Mouse (Mus musculus) testis, adult 10 weeks (tissue): Measurements from ENCODE around the gene Map2k7. TPM values are rescaled to one million over a fixed set of nuclear protein-coding genes. Genes with fewer than 3 reads are reported as not detected.

Experiments
- polyA plus RNA-seq: library from polyadenylated mRNA; stranded (reverse); fragments of 350-450 nt; fragmentation: Illumina TruSeq; extraction: RNeasy Lipid Tissue Mini Kit (QIAGEN cat#74804); gene quantifications from one replicate; pipeline ENCODE4 v1.2.3, GENCODE M21; 2014; ENCODE audit warnings: low read depth, low replicate concordance

Map2k7 gene
- polyA plus RNA-seq, result 25.7 TPM

DNA sequence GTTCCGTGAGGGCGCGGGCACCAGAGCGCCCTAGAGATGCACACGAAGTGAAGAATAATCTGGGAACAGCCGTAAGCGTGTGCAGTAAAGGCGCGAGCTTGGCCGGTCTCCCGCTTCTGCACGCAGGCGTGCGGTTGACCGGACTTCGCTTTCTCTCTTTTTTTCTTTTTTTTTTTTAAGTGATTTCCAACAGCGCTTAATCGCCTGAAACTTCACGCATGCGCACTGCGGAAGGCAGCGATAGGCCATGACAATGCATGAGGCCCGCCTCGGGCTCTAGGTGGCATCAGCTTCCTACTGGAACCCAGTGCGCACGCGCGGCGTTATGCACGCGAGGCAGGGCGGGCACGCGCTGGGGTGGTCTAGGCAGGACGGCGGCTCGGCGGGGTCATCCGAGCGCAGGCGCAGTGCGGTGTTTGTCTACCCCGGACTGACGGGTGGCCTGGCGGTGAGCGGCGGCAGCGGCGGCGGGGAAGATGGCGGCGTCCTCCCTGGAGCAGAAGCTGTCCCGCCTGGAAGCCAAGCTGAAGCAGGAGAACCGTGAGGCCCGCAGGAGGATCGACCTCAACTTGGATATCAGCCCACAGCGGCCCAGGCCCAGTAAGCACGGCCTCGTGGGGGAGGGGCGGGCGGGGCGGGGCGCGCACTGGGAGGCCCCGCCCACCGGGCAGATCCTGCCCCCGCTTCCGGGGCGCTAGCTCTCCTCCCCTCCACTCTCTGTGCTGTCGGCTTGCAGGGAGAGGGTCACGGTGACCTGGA lies at the start of gene Map2k7, which contains the start of gene Gm49320:
Gene Map2k7 (plus strand): TSS at position 307 of the 759 bp plus-strand sequence.
Gene Gm49320 (plus strand): TSS at position 432 of the 759 bp plus-strand sequence.

DNA sequence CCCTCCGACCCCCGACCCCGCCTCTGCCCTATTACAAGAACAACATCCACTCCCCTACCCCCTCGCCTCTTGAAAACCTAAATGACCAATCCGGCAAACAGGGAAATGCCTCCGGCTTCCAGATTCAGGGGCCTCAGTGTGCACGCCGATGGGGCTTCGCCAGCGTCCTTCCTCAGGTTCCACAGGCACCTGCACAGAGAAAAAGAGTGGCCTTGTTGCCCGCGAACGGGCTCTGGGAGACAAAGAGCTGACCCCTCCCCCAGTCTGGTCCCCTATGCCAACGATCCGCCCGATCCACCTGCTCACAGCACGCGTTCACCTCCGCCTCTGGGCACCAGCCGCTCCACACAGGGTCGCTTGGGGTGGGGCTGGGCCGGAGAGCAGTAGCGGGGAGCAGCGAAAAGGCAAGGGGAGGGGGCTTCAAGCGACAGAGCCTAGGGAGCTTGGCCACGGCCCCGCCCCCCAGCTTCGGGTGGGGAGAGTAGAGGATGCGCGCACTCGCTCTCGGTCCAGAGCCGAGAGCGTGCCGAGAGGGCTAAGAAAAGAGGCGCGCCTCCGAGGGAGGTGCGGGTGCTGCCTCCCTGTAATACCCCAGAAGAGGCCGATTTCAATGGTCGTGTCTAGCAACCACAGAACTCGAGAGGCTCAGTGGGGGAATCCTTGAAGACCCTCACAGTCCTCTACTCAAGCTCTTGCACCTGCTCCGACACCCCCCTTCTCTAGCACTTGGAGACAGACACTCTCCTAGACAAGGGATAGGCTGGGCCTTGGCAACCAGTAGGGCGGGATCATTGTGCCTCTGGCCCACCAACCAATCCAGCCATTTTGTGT lies 21.5 kb upstream of the Map2k7 start, which contains the start of gene Prr36:
Gene Prr36 (minus strand): TSS at position 669 of the 831 bp plus-strand sequence.

DNA sequence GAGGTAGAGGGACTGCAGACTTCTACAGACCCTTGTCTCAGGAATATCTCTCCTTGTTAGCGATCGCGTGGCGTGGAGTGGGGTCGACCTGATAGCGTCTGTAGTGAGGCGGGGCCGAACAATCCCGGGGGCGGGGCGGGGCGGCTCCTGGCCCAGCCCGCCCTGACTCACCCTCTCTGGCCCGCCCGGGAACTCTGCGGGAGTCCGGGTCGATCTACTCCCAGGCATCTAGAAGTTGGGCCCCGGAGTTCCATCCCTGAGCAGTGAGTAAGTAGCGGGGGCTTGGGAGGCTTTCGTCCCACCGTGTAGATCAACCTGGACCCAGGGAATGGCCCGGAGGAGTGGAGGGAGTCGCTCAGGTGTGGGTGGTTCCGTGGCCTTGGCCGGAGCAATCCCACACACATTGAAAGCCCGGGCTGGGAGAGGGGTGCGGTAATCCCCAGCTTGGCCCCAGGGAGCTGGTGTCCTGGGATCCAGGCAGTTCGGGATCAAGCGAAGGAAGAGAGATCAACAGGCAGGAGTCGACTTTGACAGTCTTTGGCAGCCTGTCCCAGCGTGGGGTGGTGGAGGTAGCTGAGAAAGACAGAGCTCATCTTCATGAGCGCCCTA lies 11.7 kb upstream of the Map2k7 start, which contains the start of gene Lrrc8e:
Gene Lrrc8e (plus strand): TSS at position 89 of the 609 bp plus-strand sequence.

DNA sequence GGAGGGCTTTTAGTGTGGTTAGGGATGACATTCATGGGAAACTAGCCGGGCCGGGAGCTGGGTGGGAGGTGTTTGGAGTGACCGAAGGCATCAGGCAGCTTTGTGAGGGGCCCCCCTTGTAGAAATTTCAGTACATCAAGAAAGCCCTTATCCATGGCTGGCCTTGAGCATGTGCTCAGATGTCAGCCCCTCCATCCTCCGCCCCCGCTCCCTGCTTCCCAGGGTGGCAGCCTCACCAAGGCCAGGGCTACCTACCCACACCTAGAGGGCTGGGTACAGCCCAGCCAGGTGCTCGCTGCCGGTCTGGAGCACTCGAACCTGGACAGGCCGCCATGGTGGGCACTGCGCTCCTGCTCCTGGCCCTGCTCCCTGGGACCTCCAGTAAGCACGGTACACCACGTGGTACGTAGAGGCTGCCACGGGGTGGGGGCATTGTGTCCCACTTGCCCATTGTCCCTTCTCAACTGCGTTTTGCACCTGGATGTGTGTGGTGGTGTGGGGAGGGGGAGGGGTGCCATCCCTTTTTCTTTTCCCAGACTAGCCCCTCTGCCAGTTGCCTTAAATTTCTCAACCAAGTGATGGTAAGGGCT lies 9.5 kb downstream of the Map2k7 start, which contains the start of gene Tgfbr3l:
Gene Tgfbr3l (plus strand): TSS at position 264 of the 590 bp plus-strand sequence.

DNA sequence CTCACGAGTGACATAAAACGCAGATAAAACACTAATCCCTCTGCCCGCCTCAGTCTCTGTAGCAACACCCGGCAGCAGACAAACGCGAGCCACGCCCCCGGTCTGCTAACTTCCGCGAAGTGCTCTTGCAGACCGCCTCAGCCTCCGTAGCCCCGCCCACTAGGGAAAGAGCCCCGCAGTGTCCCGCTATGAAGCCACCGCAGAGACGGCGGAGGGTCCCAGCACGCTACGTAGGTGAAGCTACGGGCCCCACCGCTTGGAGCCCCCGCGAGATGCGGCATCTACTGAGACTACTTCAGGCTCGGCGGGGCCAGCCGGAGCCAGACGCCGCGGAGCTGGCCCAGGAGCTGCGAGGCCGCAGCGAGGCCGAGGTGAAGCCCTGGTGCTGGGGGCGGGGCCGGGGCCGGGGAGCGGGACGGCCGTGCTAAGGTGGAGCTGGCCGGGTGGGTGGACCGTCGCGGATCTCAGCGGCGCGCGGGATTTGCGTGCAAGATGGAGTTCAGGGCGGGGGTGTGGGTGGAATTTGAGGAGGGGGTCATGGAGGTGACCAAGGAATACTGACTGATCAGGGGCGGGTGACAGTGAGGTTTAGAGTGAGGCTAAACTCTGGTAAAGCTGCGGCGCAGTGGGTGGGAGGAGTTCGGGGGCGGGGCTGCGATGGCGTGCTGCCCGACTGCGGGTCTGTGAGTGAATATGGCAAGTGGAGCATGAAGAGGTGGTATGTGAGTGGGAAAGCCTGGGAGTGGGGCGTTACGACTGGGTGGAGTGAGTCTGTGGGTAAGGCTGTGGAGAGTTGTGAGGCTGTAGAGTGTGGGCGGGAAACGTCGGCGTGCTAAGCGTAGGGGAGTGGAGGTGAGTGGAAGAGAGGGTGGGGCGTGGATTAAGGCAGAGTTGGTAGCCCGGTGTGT lies 14.6 kb downstream of the Map2k7 start, which contains the start of gene Snapc2:
Gene Snapc2 (plus strand): TSS at position 147 of the 908 bp plus-strand sequence.

DNA sequence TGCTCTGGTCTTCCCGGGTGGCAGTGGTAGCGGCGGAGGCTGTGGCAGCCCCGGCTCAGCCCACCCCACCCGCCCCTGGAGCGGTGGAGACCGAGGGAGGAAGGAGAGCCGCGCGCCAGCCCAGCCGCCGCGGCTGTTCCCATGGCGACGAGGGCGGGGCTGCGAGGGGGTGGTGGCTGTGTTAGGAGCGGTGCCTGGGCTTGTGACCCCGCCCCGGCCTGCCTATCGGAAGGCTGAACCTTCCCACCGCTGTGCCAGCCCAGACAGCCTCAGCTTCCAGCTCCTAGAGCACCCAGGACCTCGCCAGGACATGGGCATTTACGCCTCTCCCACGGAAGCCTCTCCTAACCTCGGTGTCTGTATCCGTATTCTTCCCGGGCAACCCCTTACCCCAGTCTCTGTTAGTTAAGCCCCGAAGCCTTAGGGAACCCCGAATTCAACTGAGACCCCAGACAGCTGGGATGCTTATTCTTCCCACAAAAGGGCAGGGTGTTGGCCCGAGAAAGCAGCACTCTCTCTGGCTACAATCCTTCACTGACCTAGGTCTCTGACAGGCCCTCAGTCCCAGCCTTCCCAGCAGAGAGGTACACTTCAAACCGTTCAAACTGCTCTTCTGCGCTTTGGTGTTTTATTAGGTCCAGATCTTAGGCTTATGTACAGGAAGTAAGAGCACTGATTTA lies 20.7 kb downstream of the Map2k7 start, which contains the start of gene Ctxn1:
Gene Ctxn1 (minus strand): TSS at position 150 of the 680 bp plus-strand sequence.

DNA sequence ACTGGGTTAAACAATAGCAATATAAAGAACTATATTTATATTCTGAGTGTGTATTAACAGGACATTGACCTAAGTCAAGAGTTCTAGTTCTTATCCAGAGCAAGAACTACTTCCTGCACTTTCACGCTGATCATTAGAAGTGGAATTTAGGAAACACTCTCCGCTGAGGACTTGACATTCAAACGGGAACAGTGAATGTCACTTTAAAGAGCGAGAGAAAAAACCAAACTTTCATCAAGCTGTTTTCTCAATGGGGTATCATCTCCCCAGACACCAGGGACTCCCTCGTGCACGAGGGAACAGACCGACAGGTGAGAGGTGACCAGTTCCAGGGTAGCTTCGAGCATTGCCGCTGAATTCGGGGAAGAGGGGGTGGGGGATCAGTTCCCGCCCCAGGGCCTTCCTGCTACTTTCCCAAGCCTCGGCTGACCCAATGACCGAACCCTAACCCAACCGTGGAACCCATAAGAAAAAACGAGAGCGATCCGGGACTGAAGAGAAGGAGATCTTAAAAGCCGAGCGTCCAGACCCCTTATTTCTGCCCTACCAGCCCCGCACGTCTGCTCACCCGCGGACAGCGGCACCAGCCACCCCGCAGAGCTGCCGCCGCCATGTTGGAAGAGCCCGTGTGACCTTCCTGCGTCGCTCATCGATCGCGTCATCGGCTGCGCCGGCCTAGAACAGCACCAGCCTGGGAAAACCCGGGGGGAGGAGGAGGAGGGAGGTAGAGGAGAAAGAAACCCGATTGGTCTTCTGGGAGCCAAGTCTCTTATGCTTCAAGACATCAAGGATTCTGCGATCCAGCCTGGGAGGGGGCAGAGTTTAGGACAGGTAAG lies 37.0 kb downstream of the Map2k7 start, which contains the start of gene Timm44:
Gene Timm44 (minus strand): TSS at position 639 of the 836 bp plus-strand sequence.

Other genes starting within 250 kb of the Map2k7 start
- 0.57 TPM for gene Cd209f, start 132.9 kb upstream of the Map2k7 start, polyA plus RNA-seq
- gene Cd209g, start 104.6 kb upstream of the Map2k7 start, polyA plus RNA-seq, result not detected
- 19.4 TPM for gene Evi5l, start 72.2 kb upstream of the Map2k7 start, polyA plus RNA-seq
- gene Prr36, start 21.3 kb upstream of the Map2k7 start, polyA plus RNA-seq, result 0.07 TPM
- gene Lrrc8e, start 11.9 kb upstream of the Map2k7 start, polyA plus RNA-seq, result 0.10 TPM
- gene Gm49320, start 125 bp downstream of the Map2k7 start, polyA plus RNA-seq, result 0.60 TPM
- 6.6 TPM for gene Tgfbr3l, start 9.5 kb downstream of the Map2k7 start, polyA plus RNA-seq
- 2.1 TPM for gene Snapc2, start 14.3 kb downstream of the Map2k7 start, polyA plus RNA-seq
- 5.3 TPM for gene Ctxn1, start 20.5 kb downstream of the Map2k7 start, polyA plus RNA-seq
- 105 TPM for gene Timm44, start 37.2 kb downstream of the Map2k7 start, polyA plus RNA-seq
- gene Ccl25, start 86.5 kb downstream of the Map2k7 start, polyA plus RNA-seq, result 23.5 TPM
- gene Elavl1, start 86.7 kb downstream of the Map2k7 start, polyA plus RNA-seq, result 35.2 TPM